Mouse (Mus musculus) ES-E14 (cell line): Measurements from ENCODE around the gene Tdp2.

Experiments
- CHD2 ChIP-seq: IDR thresholded peaks from 2 replicates; pipeline ENCODE4 v1.6.1; 2014; ENCODE audit warnings: mild to moderate bottlenecking, low read depth, low read length, inconsistent platforms
- HCFC1 ChIP-seq: IDR thresholded peaks from 2 replicates; pipeline ENCODE4 v1.6.1; 2012; ENCODE audit warnings: low read length, inconsistent platforms, borderline replicate concordance; ENCODE audit not compliant: insufficient read depth
- ZC3H11A ChIP-seq: IDR thresholded peaks from 2 replicates; pipeline ENCODE4 v1.6.1; 2012; ENCODE audit warnings: low read depth, mild to moderate bottlenecking, inconsistent platforms, low read length, borderline replicate concordance

DNA sequence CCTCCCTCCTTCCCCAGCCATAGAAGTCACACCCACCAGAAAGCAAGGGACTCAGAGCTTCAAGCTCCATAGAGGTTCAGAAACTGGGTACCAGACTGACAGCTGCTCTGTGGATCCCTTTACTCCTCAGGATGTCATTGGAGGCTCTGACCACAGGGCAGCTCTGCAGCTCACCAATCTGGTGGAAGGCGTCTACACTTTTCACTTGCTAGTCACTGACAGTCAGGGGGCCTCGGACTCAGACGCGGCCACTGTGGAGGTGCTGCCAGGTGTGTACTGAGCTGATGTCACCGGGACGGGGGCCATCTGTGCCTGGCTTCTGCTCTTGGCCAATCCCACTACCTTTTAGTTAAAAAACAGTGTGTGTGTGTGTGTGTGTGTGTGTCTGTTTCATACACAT, 50.9 kb downstream of the Tdp2 start:
- TF ChIP-seq HCFC1 (no peak), CHD2 (no peak), ZC3H11A (no peak)
